Mouse (Mus musculus): ENCODE data around the gene Pde4d. TPM values are rescaled to one million over a fixed set of nuclear protein-coding genes. Genes with fewer than 3 reads are reported as not detected.

The Pde4d gene
- polyA plus RNA-seq, 1 experiment from 2014 or later = 14.6 TPM

- Histone ChIP-seq H3K4me3 (ENCODE audit: low read depth, low read length) (no peak overlapping the region), H3K36me3 (replicated peaks; ENCODE audit: control insufficient read depth, insufficient read depth, low read depth, low read length) (no peaks in the 10 kb centered on the region), H3K9ac (replicated peaks; ENCODE audit: low read length) (no peak overlapping the region), H3K4me1 (ENCODE audit: control insufficient read depth, insufficient read depth, low read length) (no peaks in the 10 kb centered on the region), H3K9me3 (replicated peaks; ENCODE audit: control insufficient read depth, low read length) (no peaks in the 10 kb centered on the region), H3K4me2 (ENCODE audit: low read depth, low read length) (no peak overlapping the region), H3K27ac (replicated peaks; ENCODE audit: low read depth, low read length) (no peak overlapping the region), H3K27me3 (ENCODE audit: control insufficient read depth, insufficient read depth, low read length) (no peaks in the 10 kb centered on the region)
- DNase-seq (ENCODE audit: low spot score) = no peak
- no peak for ATAC-seq (replicated peaks; ENCODE audit: insufficient number of reproducible peaks, low FRiP score, low TSS enrichment, low read depth)
- WGBS = 83% methylated on average over 5 of the region's 5 CpGs
Measured at GRCm38 (mm10) chr13:109985411-109985810, 1535.7 kb downstream of the Pde4d start.

DNA sequence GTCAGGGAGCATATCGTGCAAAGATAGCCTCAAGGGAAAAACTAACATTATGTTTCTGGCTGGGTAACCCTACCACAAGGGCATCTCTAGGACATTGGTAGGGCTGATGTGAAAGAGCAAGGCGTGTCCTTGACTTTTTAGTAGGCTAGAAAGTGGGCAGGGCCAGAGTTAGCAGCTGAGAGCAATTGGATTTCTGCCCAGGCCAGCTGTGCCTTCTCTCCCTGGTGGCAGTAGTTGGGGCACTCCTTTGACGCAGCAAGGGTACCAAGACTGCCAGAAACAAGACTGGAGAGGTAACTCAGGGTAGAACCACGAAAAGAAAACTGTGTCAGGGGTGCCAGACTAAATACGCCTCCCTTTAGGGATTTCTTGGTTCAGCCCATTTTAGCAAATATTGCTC lies 1536.1 kb downstream of the Pde4d start:
- 76% methylated on average over 5 of the region's 5 CpGs for WGBS
- Histone ChIP-seq H3K4me3 (ENCODE audit: low read depth, low read length) (no peak overlapping the region), H3K9me3 (replicated peaks; ENCODE audit: control insufficient read depth, low read length) (no peaks in the 10 kb centered on the region), H3K4me2 (ENCODE audit: low read depth, low read length) (no peak overlapping the region), H3K4me1 (ENCODE audit: control insufficient read depth, insufficient read depth, low read length) (no peaks in the 10 kb centered on the region), H3K27me3 (ENCODE audit: control insufficient read depth, insufficient read depth, low read length) (no peaks in the 10 kb centered on the region), H3K36me3 (replicated peaks; ENCODE audit: control insufficient read depth, insufficient read depth, low read depth, low read length) (no peaks in the 10 kb centered on the region), H3K27ac (replicated peaks; ENCODE audit: low read depth, low read length) (no peak overlapping the region), H3K9ac (replicated peaks; ENCODE audit: low read length) (no peak overlapping the region)
- ATAC-seq (replicated peaks; ENCODE audit: insufficient number of reproducible peaks, low FRiP score, low TSS enrichment, low read depth) (no peak), DNase-seq (ENCODE audit: low spot score) (no peak)

DNA sequence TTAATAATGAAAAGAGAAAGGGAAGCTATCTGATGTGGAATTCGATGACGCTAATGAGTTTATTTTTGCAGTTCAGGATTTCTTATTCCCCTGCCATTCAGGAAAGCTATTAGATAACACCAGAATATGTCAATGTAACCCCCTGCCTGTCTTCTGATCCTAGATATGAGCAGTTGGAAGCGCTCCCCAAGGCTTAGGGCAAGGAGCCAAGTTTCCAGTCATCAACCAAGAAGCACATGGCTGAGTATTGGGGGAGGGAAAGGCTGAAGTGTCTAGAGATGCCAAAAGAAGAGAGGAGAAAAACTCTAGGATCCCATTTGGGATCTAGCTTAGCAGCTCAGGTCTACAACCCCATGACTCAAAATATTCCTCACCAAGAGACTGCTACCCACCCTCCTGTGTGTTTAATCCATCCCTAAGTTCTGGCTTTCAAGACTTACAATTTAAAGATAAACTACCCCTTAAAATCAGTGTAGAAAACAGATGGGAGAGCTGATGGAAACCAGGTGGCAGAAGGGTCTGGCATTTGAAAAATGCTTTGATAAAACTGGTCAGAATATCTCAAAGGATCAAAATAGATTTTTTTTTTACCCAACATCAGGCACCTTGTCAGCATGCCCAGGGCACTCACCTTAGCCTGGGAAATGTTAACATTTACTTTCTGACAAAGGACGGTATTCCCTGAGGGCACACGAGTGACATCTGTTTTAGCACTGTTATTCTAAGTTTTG lies 1543.2 kb downstream of the Pde4d start:
- ATAC-seq (replicated peaks; ENCODE audit: insufficient number of reproducible peaks, low FRiP score, low TSS enrichment, low read depth) (no peak), DNase-seq (ENCODE audit: low spot score) (peak; percentile 72)
- H3K36me3 ChIP-seq (replicated peaks; ENCODE audit: control insufficient read depth, insufficient read depth, low read depth, low read length) = no peaks in the 10 kb centered on the region
- H3K9me3 ChIP-seq (replicated peaks; ENCODE audit: control insufficient read depth, low read length) = no peaks in the 10 kb centered on the region
- no peak overlapping the region for H3K27ac ChIP-seq (replicated peaks; ENCODE audit: low read depth, low read length)
- 52% methylated on average over 5 of the region's 5 CpGs for WGBS
- H3K4me1 ChIP-seq (ENCODE audit: control insufficient read depth, insufficient read depth, low read length) = no peaks in the 10 kb centered on the region
- no peak overlapping the region for H3K4me2 ChIP-seq (ENCODE audit: low read depth, low read length)
- no peak overlapping the region for H3K9ac ChIP-seq (replicated peaks; ENCODE audit: low read length)
- no peak overlapping the region for H3K4me3 ChIP-seq (ENCODE audit: low read depth, low read length)
- no peaks in the 10 kb centered on the region for H3K27me3 ChIP-seq (ENCODE audit: control insufficient read depth, insufficient read depth, low read length)

DNA sequence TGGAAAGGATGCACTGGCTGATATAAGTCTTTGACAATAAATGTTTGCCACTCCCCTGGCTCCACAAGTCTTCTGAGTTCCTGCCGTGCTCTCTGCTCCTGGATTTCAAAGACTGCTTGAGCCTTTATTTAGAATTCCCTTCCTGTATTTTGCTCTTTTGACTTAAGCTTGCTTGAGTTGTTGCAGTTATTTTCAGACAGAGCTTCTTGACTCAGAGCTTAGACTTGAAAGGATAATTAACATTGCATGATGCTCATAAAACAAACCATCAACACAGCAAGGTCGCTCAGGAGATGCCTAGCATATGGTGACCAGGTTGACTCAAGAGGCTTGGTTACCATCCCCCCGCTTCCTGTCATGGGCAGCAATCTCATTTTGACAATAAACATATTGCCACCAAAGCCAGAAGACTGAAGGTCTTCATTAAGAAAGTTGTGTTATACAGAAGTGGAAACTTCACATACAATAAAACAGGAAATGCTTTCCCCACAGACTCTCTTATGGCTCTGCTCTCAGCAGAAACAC lies 1544.6 kb downstream of the Pde4d start:
- Histone ChIP-seq H3K4me3 (ENCODE audit: low read depth, low read length) (no peak overlapping the region), H3K9me3 (replicated peaks; ENCODE audit: control insufficient read depth, low read length) (no peaks in the 10 kb centered on the region), H3K9ac (replicated peaks; ENCODE audit: low read length) (no peak overlapping the region), H3K27ac (replicated peaks; ENCODE audit: low read depth, low read length) (no peak overlapping the region), H3K4me2 (ENCODE audit: low read depth, low read length) (no peak overlapping the region), H3K4me1 (ENCODE audit: control insufficient read depth, insufficient read depth, low read length) (no peaks in the 10 kb centered on the region), H3K36me3 (replicated peaks; ENCODE audit: control insufficient read depth, insufficient read depth, low read depth, low read length) (no peaks in the 10 kb centered on the region), H3K27me3 (ENCODE audit: control insufficient read depth, insufficient read depth, low read length) (no peaks in the 10 kb centered on the region)
- WGBS = 53% methylated on average over 3 of the region's 3 CpGs
- no peak for ATAC-seq (replicated peaks; ENCODE audit: insufficient number of reproducible peaks, low FRiP score, low TSS enrichment, low read depth)
- peak; percentile 41 for DNase-seq (ENCODE audit: low spot score)

DNA sequence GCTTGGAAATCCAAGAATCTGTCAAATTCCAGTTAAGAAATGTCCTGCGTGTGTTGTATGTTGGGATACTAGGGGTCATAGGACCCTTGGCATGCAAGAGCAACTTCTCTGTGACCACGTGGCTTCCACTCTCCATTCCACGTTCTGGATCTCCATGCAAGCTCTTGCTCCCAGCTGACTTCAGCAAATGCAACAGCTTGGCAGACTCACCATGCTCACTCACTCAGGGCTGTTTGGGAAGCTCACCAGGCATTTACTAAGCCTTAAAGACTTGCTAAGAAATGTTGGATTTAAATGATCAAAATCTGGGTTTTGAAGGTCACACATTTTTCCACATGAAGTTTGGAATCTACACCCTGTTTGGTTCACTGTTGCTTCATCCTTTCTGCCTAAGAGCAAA lies 1552.3 kb downstream of the Pde4d start:
- Histone ChIP-seq H3K27me3 (ENCODE audit: control insufficient read depth, insufficient read depth, low read length) (no peaks in the 10 kb centered on the region), H3K4me3 (ENCODE audit: low read depth, low read length) (no peak overlapping the region), H3K4me1 (ENCODE audit: control insufficient read depth, insufficient read depth, low read length) (no peaks in the 10 kb centered on the region), H3K9me3 (replicated peaks; ENCODE audit: control insufficient read depth, low read length) (no peaks in the 10 kb centered on the region), H3K4me2 (ENCODE audit: low read depth, low read length) (no peak overlapping the region), H3K36me3 (replicated peaks; ENCODE audit: control insufficient read depth, insufficient read depth, low read depth, low read length) (no peaks in the 10 kb centered on the region), H3K27ac (replicated peaks; ENCODE audit: low read depth, low read length) (no peak overlapping the region), H3K9ac (replicated peaks; ENCODE audit: low read length) (no peak overlapping the region)
- DNase-seq (ENCODE audit: low spot score) (no peak), ATAC-seq (replicated peaks; ENCODE audit: insufficient number of reproducible peaks, low FRiP score, low TSS enrichment, low read depth) (no peak)
- 83% methylated on average over 3 of the region's 3 CpGs for WGBS

MicroRNA genes within 50 kb of the gene (microRNA counts, 519-probe panel; counts per million panel counts)
- microRNA mmu-miR-1904 (not detected), microRNA mmu-miR-582-3p (not detected), microRNA mmu-miR-582-5p (3,043 counts per million, percentile 39 among the panel's probes with 10 or more counts)

Small RNAs within 50 kb of the gene (microRNA-seq; reads per million reads assigned to microRNA genes)
- gene Mir1904 (ENCODE audit: borderline number of aligned reads) (not detected), gene Mir582 (ENCODE audit: borderline number of aligned reads) (34.8 reads per million, percentile 28 among the genes with 10 or more reads in this experiment)

Other genes starting within 250 kb of the Pde4d start
- gene Elovl7, start 235.5 kb upstream of the Pde4d start, polyA plus RNA-seq (2014; fragmentation: Nextera tagmentation; extraction: Ambion mirVana) = 1.8 and 1.9 TPM in 2 replicates
- 15.7 and 19.2 TPM in 2 replicates for gene Depdc1b, start 133.6 kb upstream of the Pde4d start, polyA plus RNA-seq (2014; fragmentation: Nextera tagmentation; extraction: Ambion mirVana)

All from embryonic facial prominence, embryonic 11.5 days (tissue).